Mouse (Mus musculus) brain, embryonic 14.5 days (tissue): ENCODE results near the gene Exoc4.

Source experiments
- CTCF ChIP-seq: fragments of 200-500 bp; IDR thresholded peaks from 2 replicates; pipeline ENCODE4 v1.5.1; 2012; ENCODE audit warnings: inconsistent platforms, mild to moderate bottlenecking, moderate library complexity, borderline replicate concordance; ENCODE audit not compliant: insufficient read depth, insufficient read length; ENCODE audit errors: extremely low read depth
- POLR2A ChIP-seq: fragments of 200-500 bp; IDR thresholded peaks from 2 replicates; pipeline ENCODE4 v1.6.1; 2012; ENCODE audit warnings: mild to moderate bottlenecking, inconsistent platforms, borderline replicate concordance; ENCODE audit not compliant: poor library complexity, insufficient read depth, insufficient read length, severe bottlenecking; ENCODE audit errors: extremely low read depth

- no peak for TF ChIP-seq CTCF
- no peak for TF ChIP-seq POLR2A
These were observed 719.9 kb downstream of the Exoc4 start for GRCm38 (mm10) chr6:33968746-33969145.
